Mouse (Mus musculus): ENCODE data around the gene Nckap1l.
"Not testable (repeated sequence)": the region's sequence is repeated elsewhere in the genome, so short reads cannot be mapped to it uniquely, and the experiment has no call there.

Nckap1l gene

GRCm38 (mm10) chr15:103453551-103454218 is at the start of gene Nckap1l:
Gene Nckap1l (plus strand): TSS chr15:103453794.
- peak in 1 of 2 experiments; percentile 31 for DNase-seq (ENCODE audit: low spot score in 2 of 2)

- not testable (repeated sequence) for DNase-seq (ENCODE audit: low spot score in 2 of 2)
Measured at GRCm38 (mm10) chr15:103405586-103405985, 48.0 kb upstream of the Nckap1l start.

- DNase-seq (ENCODE audit: low spot score in 2 of 2), result no peak
Measured at GRCm38 (mm10) chr15:103427017-103427416, 26.6 kb upstream of the Nckap1l start.

GRCm38 (mm10) chr15:103430241-103430640 is 23.4 kb upstream of the Nckap1l start, which contains the start of gene Gtsf1:
Gene Gtsf1 (minus strand): TSS chr15:103430470.
- no peak for DNase-seq (ENCODE audit: low spot score in 2 of 2)

GRCm38 (mm10) chr15:103445966-103446365 is 7.6 kb upstream of the Nckap1l start:
- not testable (repeated sequence) for DNase-seq (ENCODE audit: low spot score in 2 of 2)

GRCm38 (mm10) chr15:103448369-103448768 is 5.2 kb upstream of the Nckap1l start, which contains the start of gene Gtsf2:
Gene Gtsf2 (minus strand): TSS chr15:103448469.
- DNase-seq (ENCODE audit: low spot score in 2 of 2), result no peak

GRCm38 (mm10) chr15:103454449-103454848 is 855 bp downstream of the Nckap1l start:
- no peak for DNase-seq (ENCODE audit: low spot score in 2 of 2)

GRCm38 (mm10) chr15:103462539-103463261 is 9.1 kb downstream of the Nckap1l start:
- DNase-seq (ENCODE audit: low spot score in 2 of 2), result no peak

GRCm38 (mm10) chr15:103471488-103472194 is 18.0 kb downstream of the Nckap1l start:
- no peak for DNase-seq (ENCODE audit: low spot score in 2 of 2)

- no peak for DNase-seq (ENCODE audit: low spot score in 2 of 2)
Measured at GRCm38 (mm10) chr15:103472265-103472664, 18.7 kb downstream of the Nckap1l start.

GRCm38 (mm10) chr15:103473182-103473581 is 19.6 kb downstream of the Nckap1l start:
- no peak for DNase-seq (ENCODE audit: low spot score in 2 of 2)

- DNase-seq (ENCODE audit: low spot score in 2 of 2), result no peak
Measured at GRCm38 (mm10) chr15:103473769-103474168, 20.2 kb downstream of the Nckap1l start.

GRCm38 (mm10) chr15:103479080-103479606 is 25.5 kb downstream of the Nckap1l start:
- no peak for DNase-seq (ENCODE audit: low spot score in 2 of 2)

- no peak for DNase-seq (ENCODE audit: low spot score in 2 of 2)
Measured at GRCm38 (mm10) chr15:103480129-103480528, 26.5 kb downstream of the Nckap1l start.

- DNase-seq (ENCODE audit: low spot score in 2 of 2), result no peak
Measured at GRCm38 (mm10) chr15:103482488-103482887, 28.9 kb downstream of the Nckap1l start.

GRCm38 (mm10) chr15:103484490-103484889 is 30.9 kb downstream of the Nckap1l start:
- DNase-seq (ENCODE audit: low spot score in 2 of 2), result peak in 1 of 2 experiments; percentile 34

GRCm38 (mm10) chr15:103485106-103485505 is 31.5 kb downstream of the Nckap1l start:
- no peak for DNase-seq (ENCODE audit: low spot score in 2 of 2)

- DNase-seq (ENCODE audit: low spot score in 2 of 2), result no peak
Measured at GRCm38 (mm10) chr15:103486658-103487057, 33.1 kb downstream of the Nckap1l start.

GRCm38 (mm10) chr15:103488336-103488735 is 34.7 kb downstream of the Nckap1l start:
- no peak for DNase-seq (ENCODE audit: low spot score in 2 of 2)

GRCm38 (mm10) chr15:103496204-103497140 is 42.9 kb downstream of the Nckap1l start:
- DNase-seq (ENCODE audit: low spot score in 2 of 2), result no peak

GRCm38 (mm10) chr15:103498157-103498556 is 44.6 kb downstream of the Nckap1l start:
- no peak for DNase-seq (ENCODE audit: low spot score in 2 of 2)

All from frontal cortex, postnatal 14 days (tissue).